Mouse (Mus musculus) heart, embryonic 14.5 days (tissue): ENCODE results near the gene Sgsm2. TPM values are rescaled to one million over a fixed set of nuclear protein-coding genes. Genes with fewer than 3 reads are reported as not detected.

Experiments used
- ATAC-seq: fragments of 200-750 bp; cut with Nextera tagmentation; 2 replicates; pipeline ENCODE4 v1.8.0; 2017; ENCODE audit warnings: low read depth, moderate TSS enrichment; ENCODE audit not compliant: insufficient number of reproducible peaks, insufficient read depth, low FRiP score
- H3K27ac ChIP-seq, 2 experiments: fragments of 200-500 bp in 1 of 2; fragments of 300-500 bp in 1 of 2; sonication (generic) in 1 of 2; replicated peaks in 1 of 2; 2 replicates each; pipeline ENCODE4 v1.5.1; 2012 to 2014; ENCODE audit warnings: low read depth in 2 of 2, low read length in 2 of 2, control low read depth in 1 of 2, mild to moderate bottlenecking in 1 of 2, mixed read lengths in 1 of 2; ENCODE audit not compliant: control insufficient read depth in 1 of 2, insufficient read depth in 1 of 2
- H3K27me3 ChIP-seq: fragments of 300-500 bp; sonication (generic); 2 replicates; pipeline ENCODE4 v1.6.1; 2014; ENCODE audit warnings: mild to moderate bottlenecking, low read length, control low read depth; ENCODE audit not compliant: control insufficient read depth, insufficient read depth
- H3K36me3 ChIP-seq: fragments of 300-500 bp; sonication (generic); 2 replicates; pipeline ENCODE4 v1.6.1; 2014; ENCODE audit warnings: mild to moderate bottlenecking, control low read depth, low read length, mixed read lengths; ENCODE audit not compliant: control insufficient read depth, insufficient read depth
- H3K4me1 ChIP-seq, 2 experiments: fragments of 200-500 bp in 1 of 2; fragments of 300-500 bp in 1 of 2; sonication (generic) in 1 of 2; 2 replicates each; pipeline ENCODE4 v1.6.1; 2012 to 2014; ENCODE audit warnings: low read length in 2 of 2, control low read depth in 1 of 2, mixed read lengths in 1 of 2; ENCODE audit not compliant: control insufficient read depth in 2 of 2, insufficient read depth in 2 of 2
- H3K4me2 ChIP-seq: fragments of 300-500 bp; sonication (generic); 2 replicates; pipeline ENCODE4 v1.6.1; 2014; ENCODE audit warnings: mild to moderate bottlenecking, low read length
- H3K4me3 ChIP-seq, 2 experiments: fragments of 200-500 bp in 1 of 2; fragments of 300-500 bp in 1 of 2; sonication (generic) in 1 of 2; 2 replicates each; pipeline ENCODE4 v1.5.1; 2012 to 2014; ENCODE audit warnings: low read length in 2 of 2, mild to moderate bottlenecking in 2 of 2, control low read depth in 1 of 2, low read depth in 1 of 2, moderate library complexity in 1 of 2; ENCODE audit not compliant: control insufficient read depth in 1 of 2, insufficient read depth in 1 of 2
- H3K9ac ChIP-seq: fragments of 300-500 bp; sonication (generic); 2 replicates; pipeline ENCODE4 v1.6.1; 2014; ENCODE audit warnings: mild to moderate bottlenecking, low read length
- H3K9me3 ChIP-seq: fragments of 300-500 bp; sonication (generic); 2 replicates; pipeline ENCODE4 v1.6.1; 2016; ENCODE audit warnings: low read length, control low read depth; ENCODE audit not compliant: control insufficient read depth
- WGBS: fragments of 180-500 bp; shearing (Covaris S2); extraction: QIAGEN DNeasy Blood & Tissue Kit; methylation state at CpG from one replicate; pipeline ENCODE4 v1.1.7; 2014; 5-methylcytosine and 5-hydroxymethylcytosine counted together
- polyA plus RNA-seq: library from polyadenylated mRNA; unstranded; fragments of >200 nt; fragmentation: Nextera tagmentation; extraction: Ambion mirVana; gene quantifications from 2 replicates; pipeline ENCODE4 v1.2.1, GENCODE M21; 2014

Gene Sgsm2
- polyA plus RNA-seq, 1 experiment from 2014 or later = 5.3 TPM

GRCm38 (mm10) chr11:74876801-74877200, 20.1 kb downstream of the Sgsm2 start:
- 6% methylated on average over 9 of the region's 9 CpGs for WGBS
- Histone ChIP-seq H3K27me3 (no peaks in the 10 kb centered on the region), H3K9ac (no peak overlapping the region), H3K4me1 (peaks cover 8 to 11% of the 10 kb centered on the region in 2 experiments), H3K36me3 (no peaks in the 10 kb centered on the region), H3K9me3 (no peaks in the 10 kb centered on the region), H3K4me2 (peak overlapping the region; percentile 32; the same call in 1 of the 2 replicates), H3K27ac (no peak overlapping the region), H3K4me3 (no peak overlapping the region)
- ATAC-seq = no peak

- Histone ChIP-seq H3K4me2 (no peak overlapping the region), H3K36me3 (no peaks in the 10 kb centered on the region), H3K9me3 (no peaks in the 10 kb centered on the region), H3K27ac (no peak overlapping the region), H3K27me3 (no peaks in the 10 kb centered on the region), H3K4me3 (no peak overlapping the region), H3K9ac (no peak overlapping the region), H3K4me1 (peaks cover 10 to 13% of the 10 kb centered on the region in 2 experiments)
- WGBS = 81% methylated on average over 3 of the region's 3 CpGs
- no peak for ATAC-seq
Observed at GRCm38 (mm10) chr11:74874630-74875029, 22.2 kb downstream of the Sgsm2 start.

GRCm38 (mm10) chr11:74870991-74871622, 25.8 kb downstream of the Sgsm2 start:
- H3K9me3 ChIP-seq = no peaks in the 10 kb centered on the region
- H3K4me1 ChIP-seq = peaks cover 6 to 8% of the 10 kb centered on the region in 2 experiments
- H3K27me3 ChIP-seq = no peaks in the 10 kb centered on the region
- H3K9ac ChIP-seq = 0 out of 2 replicates have a peak overlapping the region, but pooled peaks have one; percentile 31
- no peak overlapping the region for H3K4me2 ChIP-seq
- peaks cover 16% of the 10 kb centered on the region; the same call in 1 of the 2 replicates for H3K36me3 ChIP-seq
- no peak for ATAC-seq
- WGBS = 29% methylated on average over 12 of the region's 12 CpGs
- H3K27ac ChIP-seq = 0 out of 4 replicates have a peak overlapping the region, but pooled peaks of 1 of the 2 experiments have one; percentile 30
- no peak overlapping the region for H3K4me3 ChIP-seq

GRCm38 (mm10) chr11:74870544-74870943, 26.3 kb downstream of the Sgsm2 start:
- ATAC-seq = no peak

GRCm38 (mm10) chr11:74869603-74870002, 27.3 kb downstream of the Sgsm2 start:
- H3K36me3 ChIP-seq = peaks cover 16% of the 10 kb centered on the region; the same call in 1 of the 2 replicates
- no peaks in the 10 kb centered on the region for H3K27me3 ChIP-seq
- no peak overlapping the region for H3K9ac ChIP-seq
- no peaks in the 10 kb centered on the region for H3K9me3 ChIP-seq
- H3K27ac ChIP-seq = no peak overlapping the region
- H3K4me1 ChIP-seq = peaks cover 4 to 9% of the 10 kb centered on the region in 2 experiments; a peak in 3 of 4 replicates
- no peak overlapping the region for H3K4me2 ChIP-seq
- ATAC-seq = no peak
- no peak overlapping the region for H3K4me3 ChIP-seq
- 85% methylated on average over 6 of the region's 6 CpGs for WGBS

More at GRCm38 (mm10) chr11:74870544-74870943, 26.3 kb downstream of the Sgsm2 start:
- Histone ChIP-seq H3K36me3 (peaks cover 16% of the 10 kb centered on the region; the same call in 1 of the 2 replicates), H3K27me3 (no peaks in the 10 kb centered on the region), H3K9me3 (no peaks in the 10 kb centered on the region), H3K4me2 (no peak overlapping the region), H3K4me1 (peaks cover 6 to 8% of the 10 kb centered on the region in 2 experiments), H3K4me3 (no peak overlapping the region), H3K27ac (no peak overlapping the region), H3K9ac (no peak overlapping the region)
- WGBS = 74% methylated on average over 4 of the region's 4 CpGs

- Histone ChIP-seq H3K9me3 (no peaks in the 10 kb centered on the region), H3K4me2 (no peak overlapping the region), H3K4me3 (no peak overlapping the region), H3K27ac (no peak overlapping the region), H3K4me1 (peaks cover 13 to 22% of the 10 kb centered on the region in 2 experiments), H3K36me3 (peaks cover 16% of the 10 kb centered on the region; the same call in 1 of the 2 replicates), H3K27me3 (no peaks in the 10 kb centered on the region), H3K9ac (no peak overlapping the region)
- no peak for ATAC-seq
- 85% methylated on average over 13 of the region's 13 CpGs for WGBS
Observed at GRCm38 (mm10) chr11:74868046-74868760, 28.7 kb downstream of the Sgsm2 start.

GRCm38 (mm10) chr11:74867181-74867580, 29.7 kb downstream of the Sgsm2 start:
- peaks cover 15 to 29% of the 10 kb centered on the region in 2 experiments for H3K4me1 ChIP-seq
- no peak for ATAC-seq
- peaks cover 16% of the 10 kb centered on the region; the same call in 1 of the 2 replicates for H3K36me3 ChIP-seq
- H3K27me3 ChIP-seq = no peaks in the 10 kb centered on the region
- no peak overlapping the region for H3K4me3 ChIP-seq
- H3K4me2 ChIP-seq = no peak overlapping the region
- no peak overlapping the region for H3K9ac ChIP-seq
- H3K9me3 ChIP-seq = no peaks in the 10 kb centered on the region
- 0 out of 4 replicates have a peak overlapping the region, but pooled peaks of 1 of the 2 experiments have one; percentile 17 for H3K27ac ChIP-seq
- 70% methylated on average over 2 of the region's 2 CpGs for WGBS
